Mouse (Mus musculus): Measurements from ENCODE around the gene Hpcal1. TPM values are rescaled to one million over a fixed set of nuclear protein-coding genes. Genes with fewer than 3 reads are reported as not detected.
"Not testable (repeated sequence)": the region's sequence is repeated elsewhere in the genome, so short reads cannot be mapped to it uniquely, and the experiment has no call there.

The Hpcal1 gene
- polyA plus RNA-seq, 1 experiment from 2014 or later: 24.0 TPM

DNA sequence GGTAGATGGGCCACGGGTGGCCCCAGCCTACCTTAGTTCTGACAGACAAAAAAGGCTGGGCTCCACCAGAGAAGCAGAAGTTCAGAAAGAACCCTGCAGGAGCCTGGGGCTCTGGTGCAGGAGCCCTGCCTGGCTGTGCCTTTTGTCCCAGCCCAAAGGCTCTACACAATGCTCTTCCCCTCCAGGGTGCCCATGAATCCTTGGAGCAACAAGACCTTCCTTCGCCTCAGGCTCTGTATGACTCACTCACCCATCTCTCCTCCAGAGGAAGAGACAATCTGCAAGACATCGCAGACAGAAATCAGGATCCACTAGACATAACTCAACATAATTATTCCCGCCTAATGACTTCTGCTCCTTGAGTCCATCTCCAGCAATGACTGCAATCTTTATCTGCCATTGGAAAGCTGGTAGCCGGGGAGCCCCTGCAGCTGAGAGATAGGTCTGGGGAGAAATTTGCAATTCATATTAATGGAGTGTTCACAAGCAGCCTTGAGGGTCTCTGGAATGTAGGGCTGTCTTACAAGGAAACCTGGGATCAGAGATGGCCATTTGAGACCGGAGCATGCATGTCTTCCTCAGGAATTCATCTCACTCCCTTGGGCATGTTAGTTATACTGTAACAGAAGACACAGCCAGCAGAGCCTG, 71.8 kb downstream of the Hpcal1 start:
- Histone ChIP-seq H3K36me3 (no peaks in the 10 kb centered on the region), H3K4me1 (replicated peaks) (peaks cover 6% of the 10 kb centered on the region; the same call in 1 of the 2 replicates), H3K4me2 (no peak overlapping the region), H3K27me3 (no peaks in the 10 kb centered on the region), H3K9me3 (no peaks in the 10 kb centered on the region), H3K27ac (no peak overlapping the region), H3K4me3 (replicated peaks) (no peak overlapping the region), H3K9ac (replicated peaks) (no peak overlapping the region)
- no peak for ATAC-seq (ENCODE audit: insufficient number of reproducible peaks, insufficient read depth, low FRiP score, low TSS enrichment, low read depth)
- WGBS: 83% methylated on average over 6 of the region's 6 CpGs

DNA sequence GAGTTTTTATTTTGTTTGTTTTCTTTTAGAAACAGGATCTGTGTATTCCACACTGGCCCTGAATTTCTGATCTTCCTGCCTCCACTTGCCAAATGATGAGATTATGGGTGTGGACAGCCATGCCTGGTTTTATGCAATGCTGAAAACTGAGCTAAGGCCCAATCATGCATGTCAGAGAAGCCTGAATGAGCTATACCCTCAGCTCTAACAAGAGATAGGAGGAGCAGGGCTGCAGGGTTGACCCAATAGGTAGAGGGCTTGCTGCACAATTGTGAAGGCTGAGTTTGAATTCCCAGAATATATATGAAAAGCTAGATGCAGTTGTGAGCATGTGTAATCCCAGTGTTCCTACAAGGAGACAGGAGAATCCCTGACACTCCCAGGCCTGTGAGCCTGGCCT, 72.4 kb downstream of the Hpcal1 start:
- peaks cover 6% of the 10 kb centered on the region; the same call in 1 of the 2 replicates for H3K4me1 ChIP-seq (replicated peaks)
- H3K9ac ChIP-seq (replicated peaks): no peak overlapping the region
- H3K9me3 ChIP-seq: no peaks in the 10 kb centered on the region
- no peaks in the 10 kb centered on the region for H3K27me3 ChIP-seq
- H3K4me2 ChIP-seq: no peak overlapping the region
- no peak for ATAC-seq (ENCODE audit: insufficient number of reproducible peaks, insufficient read depth, low FRiP score, low TSS enrichment, low read depth)
- no peaks in the 10 kb centered on the region for H3K36me3 ChIP-seq
- H3K27ac ChIP-seq: no peak overlapping the region
- H3K4me3 ChIP-seq (replicated peaks): no peak overlapping the region

DNA sequence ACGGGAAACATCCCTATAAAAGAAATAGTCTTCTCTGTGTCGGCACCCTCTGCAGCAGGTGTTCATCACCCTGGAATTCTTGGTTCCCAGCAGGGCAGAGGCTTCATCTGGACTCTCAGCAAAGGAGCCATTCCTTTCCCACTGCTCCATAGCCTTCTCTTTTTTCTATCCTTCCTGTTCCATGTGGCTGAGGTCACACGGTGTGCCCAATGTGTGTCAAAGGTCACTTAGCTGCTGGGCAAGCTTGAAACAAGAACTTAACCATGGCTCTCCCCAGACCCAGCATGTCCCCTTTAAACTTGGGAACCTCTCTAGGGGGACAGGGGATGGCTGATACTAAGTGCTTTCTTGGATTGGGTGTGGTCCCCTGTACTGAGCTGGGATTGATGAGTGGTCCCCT, 73.3 kb downstream of the Hpcal1 start:
- Histone ChIP-seq H3K9me3 (no peaks in the 10 kb centered on the region), H3K9ac (replicated peaks) (no peak overlapping the region), H3K36me3 (no peaks in the 10 kb centered on the region), H3K4me1 (replicated peaks) (peaks cover 6% of the 10 kb centered on the region; the same call in 1 of the 2 replicates), H3K4me2 (no peak overlapping the region), H3K4me3 (replicated peaks) (no peak overlapping the region), H3K27ac (no peak overlapping the region), H3K27me3 (no peaks in the 10 kb centered on the region)
- 61% methylated on average over 3 of the region's 3 CpGs for WGBS
- no peak for ATAC-seq (ENCODE audit: insufficient number of reproducible peaks, insufficient read depth, low FRiP score, low TSS enrichment, low read depth)

DNA sequence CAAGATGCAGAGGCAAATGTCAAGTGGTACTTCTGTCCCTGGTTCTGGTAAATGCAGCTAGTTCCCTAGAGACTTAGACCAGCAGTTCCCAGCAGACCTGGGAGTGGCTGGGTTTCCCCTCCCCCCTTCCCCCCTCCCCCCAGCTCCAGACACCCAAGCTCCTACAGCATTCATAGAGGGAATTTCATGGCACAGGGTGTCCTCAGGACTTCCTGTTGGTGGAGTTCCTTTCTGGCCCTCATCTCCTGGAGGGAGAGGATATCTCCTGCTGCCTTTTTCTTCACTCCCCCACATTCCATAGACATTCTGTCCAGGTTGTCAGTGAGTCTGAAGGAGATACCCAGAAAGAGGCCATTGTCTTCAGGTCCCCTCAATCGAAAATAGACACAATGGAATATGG, 76.9 kb downstream of the Hpcal1 start:
- WGBS: 90% methylated on average over 1 of the region's 1 CpGs
- H3K4me3 ChIP-seq (replicated peaks); H3K27me3 ChIP-seq; H3K9ac ChIP-seq (replicated peaks); H3K9me3 ChIP-seq; H3K36me3 ChIP-seq; H3K4me2 ChIP-seq; ATAC-seq (ENCODE audit: insufficient number of reproducible peaks, insufficient read depth, low FRiP score, low TSS enrichment, low read depth); H3K27ac ChIP-seq: not testable (repeated sequence)
- peaks cover 17% of the 10 kb centered on the region for H3K4me1 ChIP-seq (replicated peaks)

DNA sequence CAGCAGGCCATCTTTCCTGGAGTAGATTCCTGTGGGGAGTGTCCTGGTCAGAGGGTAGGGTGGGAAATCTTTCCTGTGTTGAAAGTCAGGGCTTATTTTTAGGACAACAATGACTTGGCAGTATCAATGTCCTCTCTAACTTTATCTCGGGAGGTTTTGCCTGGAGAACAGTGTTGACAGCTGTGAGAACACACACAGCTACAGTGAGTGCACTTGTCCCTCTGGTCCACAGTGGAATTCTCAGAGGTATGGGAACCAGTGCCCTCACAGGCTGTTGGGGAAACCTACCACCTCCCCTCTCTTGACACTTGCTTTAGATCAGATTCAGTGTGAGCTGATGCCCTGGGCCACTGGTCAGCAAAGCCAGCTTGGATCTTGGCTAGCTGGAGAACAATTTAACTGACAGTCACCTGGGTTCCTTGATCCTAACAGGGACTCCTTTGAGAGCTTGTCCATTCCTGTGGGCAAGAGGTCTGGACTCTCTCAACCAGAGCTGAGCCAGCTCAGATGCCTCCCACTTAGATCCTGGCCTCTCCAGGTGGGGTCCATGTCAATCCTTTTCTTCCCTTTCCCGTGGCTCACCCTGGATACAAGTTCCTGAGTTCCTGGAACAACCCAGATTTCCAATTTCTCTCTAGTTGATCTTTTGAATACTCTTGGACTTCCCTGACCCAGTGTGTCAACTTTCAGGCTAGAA, 79.0 kb downstream of the Hpcal1 start:
- Histone ChIP-seq H3K9me3 (no peaks in the 10 kb centered on the region), H3K4me3 (replicated peaks) (no peak overlapping the region), H3K36me3 (no peaks in the 10 kb centered on the region), H3K27ac (no peak overlapping the region), H3K4me2 (no peak overlapping the region), H3K9ac (replicated peaks) (no peak overlapping the region), H3K27me3 (no peaks in the 10 kb centered on the region), H3K4me1 (replicated peaks) (peaks cover 11% of the 10 kb centered on the region)
- 74% methylated on average over 2 of the region's 2 CpGs for WGBS
- no peak for ATAC-seq (ENCODE audit: insufficient number of reproducible peaks, insufficient read depth, low FRiP score, low TSS enrichment, low read depth)

DNA sequence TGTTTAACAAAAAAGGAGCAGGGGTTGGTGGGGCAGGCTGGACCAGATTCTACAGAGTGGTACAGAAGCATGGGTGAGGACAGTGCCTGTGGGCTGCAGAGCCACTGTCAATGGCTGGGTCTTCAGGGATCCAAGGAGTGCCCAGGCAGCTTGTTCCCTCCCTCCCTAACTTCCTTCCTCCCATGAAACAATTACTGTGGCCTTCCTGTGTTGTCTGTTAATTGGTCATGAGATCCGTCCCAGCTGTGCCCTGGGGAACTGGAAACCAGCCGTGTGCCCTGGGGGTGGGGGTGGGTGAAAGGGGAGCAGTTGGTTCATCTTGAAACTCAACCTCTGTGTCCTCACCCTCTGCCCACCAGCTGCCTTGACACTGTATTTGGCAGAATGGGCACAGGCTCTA, 79.9 kb downstream of the Hpcal1 start:
- 10% methylated on average over 2 of the region's 2 CpGs for WGBS

DNA sequence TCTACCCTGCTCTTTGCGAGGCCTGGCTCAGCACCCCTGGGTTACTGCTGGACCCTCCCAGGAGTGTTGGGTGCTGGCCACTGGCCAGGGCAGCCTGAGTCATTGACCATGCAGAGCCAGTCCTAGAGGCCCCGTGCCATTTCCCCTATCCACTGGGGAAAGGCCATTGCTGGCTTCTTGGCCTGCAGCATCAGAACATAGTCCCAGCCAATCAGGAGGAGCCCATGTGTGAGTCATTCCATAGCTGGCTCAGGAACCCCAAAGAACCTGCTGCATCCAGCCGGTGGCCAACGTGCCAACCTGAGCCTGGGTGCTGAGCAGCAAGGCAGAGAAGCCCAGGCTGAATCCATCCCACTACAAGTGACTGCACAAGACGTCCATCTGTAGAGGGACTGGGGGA, 83.1 kb downstream of the Hpcal1 start:
- not testable (repeated sequence) for H3K27ac ChIP-seq; ATAC-seq (ENCODE audit: insufficient number of reproducible peaks, insufficient read depth, low FRiP score, low TSS enrichment, low read depth); H3K36me3 ChIP-seq; H3K27me3 ChIP-seq; H3K4me2 ChIP-seq; H3K9me3 ChIP-seq; H3K9ac ChIP-seq (replicated peaks); H3K4me3 ChIP-seq (replicated peaks)
- peaks cover 11% of the 10 kb centered on the region for H3K4me1 ChIP-seq (replicated peaks)
- 80% methylated on average over 5 of the region's 5 CpGs for WGBS

More for the DNA sequence above, 79.9 kb downstream of the Hpcal1 start:
- H3K27me3 ChIP-seq: no peaks in the 10 kb centered on the region
- no peak overlapping the region for H3K4me3 ChIP-seq (replicated peaks)
- ATAC-seq (ENCODE audit: insufficient number of reproducible peaks, insufficient read depth, low FRiP score, low TSS enrichment, low read depth): no peak
- no peak overlapping the region for H3K4me2 ChIP-seq
- peaks cover 11% of the 10 kb centered on the region for H3K4me1 ChIP-seq (replicated peaks)
- no peaks in the 10 kb centered on the region for H3K36me3 ChIP-seq
- H3K9ac ChIP-seq (replicated peaks): no peak overlapping the region
- H3K27ac ChIP-seq: no peak overlapping the region
- no peaks in the 10 kb centered on the region for H3K9me3 ChIP-seq

DNA sequence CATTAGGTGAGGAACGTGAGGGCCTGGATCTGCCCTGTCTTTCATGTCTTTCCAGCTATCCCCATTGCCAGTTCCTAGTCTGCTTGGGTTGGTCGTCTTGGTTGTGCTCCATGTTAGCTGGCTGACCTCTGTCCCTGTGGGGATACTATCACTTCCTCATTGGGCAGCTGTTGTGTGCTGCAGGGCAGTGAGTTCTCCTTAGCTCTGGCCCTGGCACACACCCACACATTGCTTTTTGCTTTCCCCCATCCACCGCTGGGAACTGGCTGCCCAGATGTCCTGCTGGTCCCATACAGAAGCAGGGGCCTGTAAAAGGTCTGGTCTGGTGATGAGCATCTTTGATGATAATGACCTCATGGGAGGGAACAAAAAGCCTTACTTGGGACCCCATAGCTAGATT, 84.2 kb downstream of the Hpcal1 start:
- not testable (repeated sequence) for H3K9me3 ChIP-seq; ATAC-seq (ENCODE audit: insufficient number of reproducible peaks, insufficient read depth, low FRiP score, low TSS enrichment, low read depth); H3K4me3 ChIP-seq (replicated peaks); H3K36me3 ChIP-seq; H3K27ac ChIP-seq; H3K9ac ChIP-seq (replicated peaks); H3K4me2 ChIP-seq; H3K27me3 ChIP-seq
- WGBS: 76% methylated on average over 3 of the region's 3 CpGs
- peaks cover 11% of the 10 kb centered on the region for H3K4me1 ChIP-seq (replicated peaks)

DNA sequence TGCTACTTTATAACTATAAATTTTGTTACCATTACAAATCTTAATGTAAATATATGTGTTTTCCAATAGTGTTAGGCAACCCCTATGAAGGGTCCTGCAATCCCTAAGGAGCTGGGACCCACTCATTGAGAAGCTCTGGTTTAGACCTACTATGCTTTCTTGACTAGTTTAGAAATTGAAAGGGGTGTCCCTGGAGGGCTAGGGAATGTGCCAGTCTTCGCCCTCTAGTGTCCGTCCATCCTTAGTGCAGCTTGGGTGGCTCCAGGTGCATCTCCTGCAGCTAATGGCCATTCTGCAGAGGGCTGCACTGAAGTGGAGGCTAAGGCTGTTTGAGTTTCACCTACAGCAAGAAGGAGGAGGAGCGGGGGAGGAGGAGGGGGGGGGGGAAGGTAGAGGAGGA, 87.7 kb downstream of the Hpcal1 start:
- H3K9ac ChIP-seq (replicated peaks): no peak overlapping the region
- H3K4me1 ChIP-seq (replicated peaks): no peaks in the 10 kb centered on the region
- no peaks in the 10 kb centered on the region for H3K36me3 ChIP-seq
- no peak for ATAC-seq (ENCODE audit: insufficient number of reproducible peaks, insufficient read depth, low FRiP score, low TSS enrichment, low read depth)
- H3K4me3 ChIP-seq (replicated peaks): no peak overlapping the region
- 14% methylated on average over 2 of the region's 3 CpGs for WGBS
- H3K4me2 ChIP-seq: no peak overlapping the region
- no peaks in the 10 kb centered on the region for H3K27me3 ChIP-seq
- H3K9me3 ChIP-seq: no peaks in the 10 kb centered on the region
- H3K27ac ChIP-seq: no peak overlapping the region

DNA sequence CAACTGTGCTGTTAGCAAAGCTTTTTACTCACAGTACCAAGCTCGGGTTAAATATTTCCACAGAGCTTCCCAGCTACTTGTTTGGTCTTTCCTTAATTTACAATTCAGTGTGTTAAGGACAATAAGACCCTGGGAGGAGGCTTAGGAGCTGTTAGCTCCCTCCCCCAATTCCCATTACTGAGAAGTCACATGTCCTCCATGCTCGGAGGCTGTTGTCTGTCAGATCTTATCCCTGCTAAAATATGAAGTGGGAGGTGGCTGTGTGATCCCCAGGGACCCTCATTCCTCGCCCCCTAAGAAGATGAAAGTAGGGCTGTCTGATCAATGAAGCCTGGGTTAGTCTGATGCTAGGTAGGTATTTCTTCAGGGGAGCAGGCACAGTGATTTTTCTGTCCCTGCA, 88.4 kb downstream of the Hpcal1 start:
- Histone ChIP-seq H3K9me3 (no peaks in the 10 kb centered on the region), H3K27ac (no peak overlapping the region), H3K36me3 (no peaks in the 10 kb centered on the region), H3K4me3 (replicated peaks) (no peak overlapping the region), H3K9ac (replicated peaks) (no peak overlapping the region), H3K4me1 (replicated peaks) (no peaks in the 10 kb centered on the region), H3K27me3 (no peaks in the 10 kb centered on the region), H3K4me2 (no peak overlapping the region)
- no peak for ATAC-seq (ENCODE audit: insufficient number of reproducible peaks, insufficient read depth, low FRiP score, low TSS enrichment, low read depth)
- 34% methylated on average over 3 of the region's 3 CpGs for WGBS

DNA sequence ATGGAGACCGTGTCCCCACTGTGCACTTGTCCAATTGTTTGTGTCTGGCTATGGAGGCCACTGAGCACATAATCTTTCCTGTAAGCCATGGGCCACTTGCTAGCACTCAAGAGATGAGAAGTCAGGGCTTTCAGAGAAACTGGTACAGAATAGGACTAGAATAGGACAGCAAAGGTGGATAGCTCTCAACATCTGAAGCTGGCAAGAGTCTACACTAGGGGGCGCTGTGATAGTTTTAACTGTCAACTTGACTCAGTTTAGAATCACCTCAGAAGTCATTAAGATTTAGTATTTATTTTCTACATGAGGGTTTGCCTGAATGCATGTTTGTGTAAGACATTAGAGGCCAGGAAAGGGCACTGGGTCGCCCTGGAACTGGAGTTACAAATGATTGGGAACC, 98.8 kb downstream of the Hpcal1 start:
- Histone ChIP-seq H3K4me3 (replicated peaks) (no peak overlapping the region), H3K9ac (replicated peaks) (no peak overlapping the region), H3K27me3 (no peaks in the 10 kb centered on the region), H3K36me3 (peaks cover 13% of the 10 kb centered on the region; the same call in 1 of the 2 replicates), H3K4me2 (no peak overlapping the region), H3K27ac (no peak overlapping the region), H3K4me1 (replicated peaks) (no peaks in the 10 kb centered on the region), H3K9me3 (no peaks in the 10 kb centered on the region)
- WGBS: 54% methylated on average over 3 of the region's 3 CpGs
- no peak for ATAC-seq (ENCODE audit: insufficient number of reproducible peaks, insufficient read depth, low FRiP score, low TSS enrichment, low read depth)

DNA sequence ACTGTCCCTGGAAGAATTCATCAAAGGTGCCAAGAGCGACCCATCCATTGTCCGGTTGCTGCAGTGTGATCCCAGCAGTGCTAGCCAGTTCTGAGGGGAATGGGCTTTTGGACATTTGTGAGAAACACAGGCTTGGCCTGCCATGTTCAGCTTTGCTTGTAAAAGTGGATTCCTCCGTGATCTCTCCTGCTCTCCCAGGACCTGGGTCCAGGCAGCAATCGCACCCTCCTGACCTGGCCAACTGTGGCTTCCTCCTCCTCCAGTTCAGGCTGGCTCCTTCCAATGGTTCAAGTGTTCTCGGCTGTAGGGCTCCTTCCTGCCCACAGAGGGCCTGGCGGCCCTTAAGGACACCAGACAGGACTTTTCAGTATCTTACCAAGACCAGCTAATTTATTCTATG, 100.5 kb downstream of the Hpcal1 start:
- Histone ChIP-seq H3K4me3 (replicated peaks) (no peak overlapping the region), H3K9me3 (no peaks in the 10 kb centered on the region), H3K9ac (replicated peaks) (no peak overlapping the region), H3K36me3 (peaks cover 12% of the 10 kb centered on the region; the same call in 1 of the 2 replicates), H3K4me1 (replicated peaks) (no peaks in the 10 kb centered on the region), H3K27ac (no peak overlapping the region), H3K4me2 (no peak overlapping the region), H3K27me3 (no peaks in the 10 kb centered on the region)
- WGBS: 83% methylated on average over 6 of the region's 6 CpGs
- ATAC-seq (ENCODE audit: insufficient number of reproducible peaks, insufficient read depth, low FRiP score, low TSS enrichment, low read depth): no peak

All from limb, embryonic 12.5 days (tissue).